Mouse (Mus musculus) adrenal gland, postnatal 10 days (tissue): ENCODE results near the gene Cass4. TPM values are rescaled to one million over a fixed set of nuclear protein-coding genes. Genes with fewer than 3 reads are reported as not detected.
A peak's percentile ranks its signal among the peaks of the same experiment; 100 is the strongest.

Experiments
- DNase-seq: peaks from one replicate; pipeline ENCODE4 v3.0.0; 2021; ENCODE audit warnings: mixed read lengths
- total RNA-seq, 2 experiments: library from RNA; stranded (reverse); gene quantifications; 2 replicates each; pipeline ENCODE4 v1.2.3; 2021

Cass4 gene
- total RNA-seq, 2 experiments from 2014 or later = 0.36 to 0.45 TPM

DNA sequence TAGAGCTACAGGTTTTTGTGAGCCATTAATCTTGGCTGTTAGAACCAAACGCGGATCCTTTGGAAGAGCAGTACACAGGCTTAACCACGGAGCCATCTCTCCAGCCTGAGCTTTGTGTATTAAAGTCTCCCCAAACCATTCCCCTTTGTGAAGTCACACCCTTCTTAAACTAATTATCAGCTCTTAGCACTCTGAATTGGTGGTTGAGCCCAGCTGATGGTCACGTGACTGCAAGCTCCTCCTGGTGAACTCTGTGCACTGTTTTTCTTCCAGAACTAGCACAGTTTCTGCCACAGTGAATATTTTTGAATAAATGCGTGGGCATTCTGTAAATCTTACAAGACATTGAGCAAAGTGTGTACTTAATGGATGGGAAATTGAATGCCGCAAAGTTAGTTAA, 47.6 kb downstream of the Cass4 start:
- peak; percentile 34 for DNase-seq

GRCm38 (mm10) chr2:172445617-172446016, 52.0 kb downstream of the Cass4 start:
- DNase-seq = no peak

DNA sequence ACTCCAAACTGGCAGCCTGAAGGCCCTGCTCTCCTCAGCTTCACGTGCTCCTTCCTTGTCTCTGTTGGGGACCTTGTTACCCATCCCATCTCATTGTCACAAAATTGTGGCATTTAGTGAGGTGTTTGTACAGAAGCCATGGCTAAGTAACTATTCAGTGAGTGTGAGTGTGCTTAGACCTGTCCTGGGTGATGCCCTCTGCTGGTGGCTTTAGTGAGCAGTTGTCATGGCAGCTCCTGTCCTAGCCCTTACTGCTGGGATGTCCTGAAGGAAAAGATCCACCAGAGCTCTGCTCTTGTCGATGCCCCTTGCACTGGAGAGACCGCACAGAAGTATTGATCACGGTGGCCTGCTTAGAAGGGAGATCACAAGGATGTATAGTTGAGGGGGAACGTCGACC, 53.7 kb downstream of the Cass4 start:
- DNase-seq = peak; percentile 33

GRCm38 (mm10) chr2:172448329-172448728, 54.7 kb downstream of the Cass4 start:
- DNase-seq = no peak

DNA sequence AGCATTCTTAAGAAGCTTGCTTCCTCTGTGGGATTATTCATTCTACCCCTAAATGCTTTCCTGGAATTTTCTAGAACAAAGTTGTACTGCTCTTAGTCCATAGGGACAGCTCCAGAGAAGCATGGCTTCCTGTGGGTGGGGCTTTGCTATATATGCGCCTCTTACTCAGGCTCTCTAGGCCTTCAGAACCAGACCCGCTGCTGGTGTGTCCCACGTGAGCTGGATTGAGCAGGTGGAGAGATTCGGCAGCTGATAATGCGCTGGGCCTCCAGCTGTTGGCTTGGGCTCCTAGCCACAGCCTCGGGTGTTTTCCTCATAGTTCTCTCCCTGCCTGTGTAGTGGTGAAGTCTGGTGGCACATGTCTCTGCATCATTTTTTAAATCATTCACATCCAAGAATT, 57.0 kb downstream of the Cass4 start:
- no peak for DNase-seq

GRCm38 (mm10) chr2:172452031-172452430, 58.4 kb downstream of the Cass4 start:
- DNase-seq = no peak

DNA sequence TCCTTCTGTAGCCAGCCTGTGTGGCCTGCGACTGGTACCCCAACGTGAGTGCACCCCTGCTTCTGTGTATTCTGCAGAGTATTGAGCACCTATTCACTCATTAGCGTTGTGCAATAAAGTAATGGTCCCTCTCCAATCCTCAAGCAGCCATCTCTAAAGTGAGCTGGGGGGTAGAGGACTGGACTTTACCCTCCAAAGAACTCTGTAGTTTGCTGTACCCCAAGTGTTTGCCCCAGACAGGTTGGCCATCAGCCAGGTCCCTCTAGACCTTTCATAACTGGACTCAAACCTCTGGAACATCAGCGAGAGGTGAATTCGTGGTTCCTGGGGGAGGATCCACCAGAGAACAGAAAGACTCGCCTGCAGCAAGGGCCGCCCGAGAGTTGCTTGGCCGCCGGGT, 58.9 kb downstream of the Cass4 start:
- DNase-seq = no peak

GRCm38 (mm10) chr2:172458496-172458895, 64.9 kb downstream of the Cass4 start, which contains the start of gene Gcnt7:
Gene Gcnt7, minus strand, starts transcription at chr2:172458596.
- DNase-seq = no peak

DNA sequence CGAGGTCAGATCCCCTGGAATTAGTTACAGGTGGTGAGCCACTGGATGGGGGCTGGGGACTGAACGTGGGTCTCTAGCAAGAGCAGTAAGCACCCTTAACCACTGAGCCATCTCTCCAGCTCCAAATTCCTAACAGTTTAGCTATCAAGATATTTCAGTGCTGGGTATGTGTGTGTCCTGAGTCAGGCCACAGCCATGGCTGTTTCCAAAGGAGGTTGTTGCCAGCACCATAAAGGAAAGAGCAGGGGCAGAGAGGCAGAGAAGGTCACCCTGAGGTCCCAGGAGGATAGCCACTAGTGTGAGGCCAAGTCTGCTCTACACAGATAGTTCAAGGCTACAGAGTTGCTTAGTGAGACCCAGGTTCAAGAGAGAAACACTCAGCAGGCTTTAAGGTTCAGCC, 67.1 kb downstream of the Cass4 start:
- peak; percentile 51 for DNase-seq

DNA sequence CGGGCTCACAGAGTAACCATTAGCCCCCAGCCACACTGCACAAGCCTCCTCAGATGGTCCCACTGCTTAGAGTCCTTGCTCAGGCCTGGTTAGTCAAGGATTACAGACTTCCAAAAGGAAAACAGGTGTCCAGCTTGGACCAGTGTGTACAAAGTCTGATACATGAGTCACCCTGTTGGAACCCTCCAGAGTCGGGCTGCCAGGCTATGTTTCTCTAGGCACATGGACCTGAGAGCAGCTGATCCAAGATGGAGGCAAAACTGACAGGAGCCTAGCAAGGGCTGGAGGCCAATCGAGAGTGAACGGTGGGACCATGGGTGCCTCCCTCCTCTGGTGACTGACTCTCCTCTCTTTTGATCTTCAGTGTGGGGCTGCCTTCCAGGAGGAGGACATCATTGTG, 69.2 kb downstream of the Cass4 start:
- no peak for DNase-seq

GRCm38 (mm10) chr2:172466427-172467132, 73.0 kb downstream of the Cass4 start:
- DNase-seq = peak; percentile 71

DNA sequence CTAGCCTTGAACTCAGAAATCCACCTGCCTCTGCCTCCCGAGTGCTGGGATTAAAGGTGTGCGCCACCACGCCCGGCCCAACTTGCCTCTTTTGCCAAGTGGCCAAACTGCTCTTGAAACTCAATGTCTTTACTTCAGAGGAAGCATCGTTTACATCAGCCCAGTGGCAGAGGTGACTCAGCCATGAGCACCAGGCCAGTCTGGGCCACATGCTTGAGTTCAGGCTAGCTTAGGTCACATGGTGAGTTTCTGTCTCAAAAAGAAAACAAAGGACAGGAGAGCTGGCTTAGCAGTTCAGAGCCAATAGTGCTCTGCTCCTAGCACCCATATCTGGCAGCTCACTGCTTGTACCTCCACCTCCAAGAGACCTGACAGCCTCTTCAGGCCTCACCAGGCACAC, 73.6 kb downstream of the Cass4 start:
- DNase-seq = no peak

- DNase-seq = peak; percentile 78
Measured at GRCm38 (mm10) chr2:172468346-172468819, 74.8 kb downstream of the Cass4 start.

DNA sequence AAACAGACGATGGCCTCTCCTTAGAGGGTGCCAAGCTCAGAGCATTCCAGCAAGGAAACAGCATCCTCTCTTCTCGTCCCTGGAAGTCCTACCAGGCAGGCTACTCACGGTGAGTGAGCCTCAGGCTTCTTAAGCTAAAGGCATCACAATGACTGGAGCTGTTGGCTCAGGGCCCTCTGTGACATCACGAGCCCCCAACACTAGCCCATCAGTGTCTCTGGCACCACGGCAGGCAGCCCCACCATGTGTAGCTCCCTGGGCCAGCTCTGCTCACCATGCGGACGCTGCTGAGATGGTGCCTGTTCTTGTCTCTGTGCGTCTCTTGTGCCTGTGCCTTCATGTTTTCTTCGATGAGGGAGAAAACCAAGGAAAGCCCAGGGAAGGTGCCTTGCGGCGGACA, 78.7 kb downstream of the Cass4 start, which contains the start of gene Fam209:
Fam209 (plus strand) TSS at position 203 of the 400 bp plus-strand sequence.
- DNase-seq = no peak

DNA sequence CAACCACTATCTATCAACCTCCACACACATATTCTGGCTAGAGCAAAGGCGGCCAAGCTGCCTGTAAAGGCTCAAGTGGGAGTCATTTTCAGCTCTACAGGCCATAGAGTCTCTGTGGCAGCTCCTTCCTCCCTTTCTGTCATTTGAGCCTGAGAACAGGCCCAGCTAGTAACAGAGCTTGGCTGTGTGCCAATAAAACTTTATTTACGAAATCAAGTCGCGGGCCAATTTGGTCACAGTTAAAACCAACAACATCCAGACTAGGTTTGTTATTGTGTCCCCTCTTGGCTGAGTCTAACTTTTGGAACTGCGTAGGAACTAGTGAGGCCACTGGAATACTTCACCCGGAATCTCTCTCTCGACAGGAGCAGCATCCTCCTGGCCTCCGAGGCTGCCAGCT, 80.0 kb downstream of the Cass4 start:
- DNase-seq = peak; percentile 38

DNA sequence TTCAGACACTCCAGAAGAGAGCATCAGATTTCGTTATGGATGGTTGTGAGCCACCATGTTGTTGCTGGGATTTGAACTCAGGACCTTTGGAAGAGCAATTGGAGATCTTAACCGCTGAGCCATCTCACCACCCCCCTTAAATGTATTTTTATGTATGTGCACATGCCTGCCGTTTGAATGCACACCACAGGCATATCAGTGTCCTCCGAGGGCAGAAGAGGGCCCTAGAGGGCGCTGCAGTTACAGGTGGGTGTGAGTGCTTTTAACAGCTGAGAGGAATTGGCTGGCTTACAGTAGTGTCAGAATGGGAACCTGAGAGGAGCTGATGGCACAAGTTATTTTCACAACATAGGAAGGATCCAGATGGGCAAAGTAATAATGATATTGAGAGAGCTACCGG, 81.4 kb downstream of the Cass4 start:
- peak; percentile 54 for DNase-seq

DNA sequence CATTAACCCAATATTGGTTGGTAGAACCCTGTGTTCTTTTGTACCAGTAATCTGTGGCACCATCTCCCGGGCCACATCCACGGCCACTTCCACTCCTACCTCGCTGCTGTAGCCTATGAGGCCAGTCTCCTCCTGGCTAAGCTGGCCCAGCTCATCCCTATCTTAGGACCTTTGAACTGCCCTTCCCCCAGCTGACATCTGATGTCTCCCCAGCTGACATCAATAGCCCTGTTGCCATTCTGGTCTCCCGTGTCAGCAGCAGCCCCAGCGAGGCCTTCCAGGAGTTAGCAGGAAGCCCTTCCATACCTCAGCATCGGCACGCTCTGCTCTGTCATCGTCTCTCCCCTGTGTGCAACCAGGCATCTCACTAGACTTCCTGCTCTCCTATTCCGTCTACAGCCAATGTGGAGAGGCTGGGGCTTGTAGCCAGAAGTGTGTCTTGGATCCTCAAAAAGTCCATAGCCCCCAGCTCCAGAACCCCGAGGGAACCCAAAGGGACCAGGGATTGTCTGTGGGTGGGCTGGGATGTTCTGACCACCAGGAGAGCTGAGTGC, 83.2 kb downstream of the Cass4 start:
- DNase-seq = no peak

GRCm38 (mm10) chr2:172477350-172477749, 83.8 kb downstream of the Cass4 start:
- DNase-seq = no peak

DNA sequence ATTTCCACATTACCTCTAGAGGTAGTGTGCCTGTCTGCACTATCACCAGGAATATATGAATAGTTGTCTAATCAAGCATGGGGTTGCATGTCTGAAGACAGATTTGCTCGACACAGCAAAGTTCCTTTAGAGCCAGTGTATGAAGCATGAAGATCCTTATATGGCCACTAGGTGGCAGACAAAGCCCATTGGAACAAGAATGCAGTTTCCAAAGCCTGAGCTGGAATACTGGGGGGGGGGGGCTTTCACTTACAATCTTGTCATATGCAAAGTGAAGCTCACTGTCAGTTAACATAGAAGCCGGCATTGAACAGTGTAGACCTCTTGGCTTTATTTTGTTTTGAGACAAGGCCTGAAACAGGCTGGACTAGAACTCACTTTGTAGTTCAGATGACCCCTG, 84.3 kb downstream of the Cass4 start:
- peak; percentile 48 for DNase-seq

- no peak for DNase-seq
Measured at GRCm38 (mm10) chr2:172480296-172480695, 86.7 kb downstream of the Cass4 start.

GRCm38 (mm10) chr2:172481654-172482385, 88.2 kb downstream of the Cass4 start:
- no peak for DNase-seq
